Mouse (Mus musculus) liver, embryonic 14.5 days (tissue): ENCODE measurements at regions not wholly inside any gene's neighbourhood (a gene's known extent, or its start where the extent isn't known, plus 50 kb on each side); places are given as distances from the start of the nearest gene placed in this dataset.

Experiments
- CTCF ChIP-seq: IDR thresholded peaks from 2 replicates; pipeline ENCODE4 v1.5.1; 2016; ENCODE audit warnings: antibody characterized with exemption, low read depth, control low read depth
- EP300 ChIP-seq: IDR thresholded peaks from 2 replicates; pipeline ENCODE4 v1.6.1; 2016; ENCODE audit warnings: antibody characterized with exemption, low read depth

GRCm38 (mm10) chrX:99632211-99632775 is 161.2 kb upstream of the Pja1 start:
- TF ChIP-seq CTCF (no peak), EP300 (no peak)
